Mouse (Mus musculus) midbrain, embryonic 14.5 days (tissue): ENCODE measurements around the gene Atp6v0a1. TPM values are rescaled to one million over a fixed set of nuclear protein-coding genes. Genes with fewer than 3 reads are reported as not detected.

Source experiments
- ATAC-seq: fragments of 200-750 bp; cut with Nextera tagmentation; 2 replicates; pipeline ENCODE4 v1.8.0; 2017; ENCODE audit warnings: moderate number of reproducible peaks, moderate library complexity; ENCODE audit not compliant: low FRiP score, low TSS enrichment
- DNase-seq: peaks from one replicate; pipeline ENCODE4 v3.0.0-alpha.2; 2015
- H3K27ac ChIP-seq: fragments of 300-500 bp; sonication (generic); replicated peaks from 2 replicates; pipeline ENCODE4 v1.5.1; 2014; ENCODE audit warnings: mild to moderate bottlenecking, low read depth, low read length, moderate library complexity
- H3K27me3 ChIP-seq: fragments of 300-500 bp; sonication (generic); 2 replicates; pipeline ENCODE4 v1.6.1; 2014; ENCODE audit warnings: low read length, control low read depth, mixed read lengths; ENCODE audit not compliant: control insufficient read depth, insufficient read depth
- H3K36me3 ChIP-seq: fragments of 300-500 bp; sonication (generic); 2 replicates; pipeline ENCODE4 v1.6.1; 2014; ENCODE audit warnings: low read length, control low read depth; ENCODE audit not compliant: control insufficient read depth, insufficient read depth
- H3K4me1 ChIP-seq: fragments of 300-500 bp; sonication (generic); 2 replicates; pipeline ENCODE4 v1.6.1; 2014; ENCODE audit warnings: mild to moderate bottlenecking, antibody characterized with exemption, low read length, control low read depth; ENCODE audit not compliant: control insufficient read depth, insufficient read depth
- H3K4me2 ChIP-seq: fragments of 300-500 bp; sonication (generic); 2 replicates; pipeline ENCODE4 v1.6.1; 2014; ENCODE audit warnings: mild to moderate bottlenecking, low read length, moderate library complexity
- H3K4me3 ChIP-seq: fragments of 300-500 bp; sonication (generic); replicated peaks from 2 replicates; pipeline ENCODE4 v1.5.1; 2014; ENCODE audit warnings: low read depth, low read length
- H3K9ac ChIP-seq: fragments of 300-500 bp; sonication (generic); replicated peaks from 2 replicates; pipeline ENCODE4 v1.6.1; 2014; ENCODE audit warnings: mild to moderate bottlenecking, low read length, moderate library complexity
- H3K9me3 ChIP-seq: fragments of 300-500 bp; sonication (generic); 2 replicates; pipeline ENCODE4 v1.6.1; 2016; ENCODE audit warnings: low read length, control low read depth, mixed read lengths; ENCODE audit not compliant: control insufficient read depth
- WGBS: fragments of 180-500 bp; shearing (Covaris S2); extraction: QIAGEN DNeasy Blood & Tissue Kit; methylation state at CpG from one replicate; pipeline ENCODE4 v1.1.7; 2014; 5-methylcytosine and 5-hydroxymethylcytosine counted together
- microRNA-seq: library from miRNA; unstranded; fragments of <30 nt; microRNA quantifications from one replicate; pipeline ENCODE4, GENCODE M21; 2016
- polyA plus RNA-seq: library from polyadenylated mRNA; unstranded; fragments of >200 nt; fragmentation: Nextera tagmentation; extraction: Ambion mirVana; gene quantifications from 2 replicates; pipeline ENCODE4 v1.2.1, GENCODE M21; 2014

Gene Atp6v0a1
- polyA plus RNA-seq, 1 experiment from 2014 or later, result 115 TPM

DNA sequence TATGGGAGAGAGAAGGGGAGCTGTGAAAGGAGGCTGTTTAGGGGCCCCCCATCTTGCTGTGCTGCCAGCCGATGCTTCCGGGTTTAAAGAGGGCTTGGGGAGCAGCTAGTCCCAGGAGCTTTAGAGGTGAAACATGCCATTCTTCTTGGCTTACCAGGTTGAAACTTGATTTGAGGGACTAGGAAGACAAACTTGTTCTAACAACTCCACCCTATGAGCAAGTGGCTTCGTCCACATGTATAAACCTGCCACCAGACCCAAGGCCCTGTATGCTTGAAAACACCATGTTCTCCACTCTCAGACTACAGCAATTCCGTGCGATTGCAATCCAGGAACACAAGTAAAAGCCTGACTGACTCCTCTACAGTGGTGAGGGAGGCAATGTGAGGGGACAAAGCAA is 93.8 kb downstream of the Atp6v0a1 start:
- H3K9ac ChIP-seq, result no peak overlapping the region
- no peaks in the 10 kb centered on the region for H3K27me3 ChIP-seq
- peaks cover 71% of the 10 kb centered on the region for H3K36me3 ChIP-seq
- no peak overlapping the region for H3K4me3 ChIP-seq
- no peak overlapping the region for H3K4me2 ChIP-seq
- WGBS, result 94% methylated on average over 5 of the region's 5 CpGs
- H3K27ac ChIP-seq, result no peak overlapping the region
- no peak for ATAC-seq
- no peaks in the 10 kb centered on the region for H3K4me1 ChIP-seq
- no peaks in the 10 kb centered on the region for H3K9me3 ChIP-seq
- DNase-seq, result no peak

DNA sequence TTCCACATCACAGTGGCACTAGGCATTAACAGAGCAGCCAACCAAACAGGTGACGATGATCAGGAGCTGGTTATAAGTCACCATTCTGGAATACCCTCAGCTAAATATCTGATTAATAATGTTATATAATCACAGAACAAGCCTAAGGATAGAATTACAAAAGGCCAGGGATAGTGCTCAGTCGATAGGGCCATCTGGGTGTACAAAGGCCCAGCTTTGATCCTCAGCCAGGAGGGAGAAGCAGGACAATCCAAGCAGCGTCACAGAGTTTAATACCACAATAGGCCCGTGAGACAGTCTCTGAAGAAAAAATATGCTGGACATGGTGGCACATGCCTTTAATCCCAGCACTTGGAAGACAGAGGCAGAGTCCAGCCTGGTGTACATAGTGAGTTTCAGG is 100.1 kb downstream of the Atp6v0a1 start:
- DNase-seq (no peak), ATAC-seq (no peak)
- Histone ChIP-seq H3K4me2 (no peak overlapping the region), H3K9me3 (no peaks in the 10 kb centered on the region), H3K4me3 (no peak overlapping the region), H3K27ac (no peak overlapping the region), H3K9ac (no peak overlapping the region), H3K36me3 (peaks cover 9% of the 10 kb centered on the region), H3K27me3 (no peaks in the 10 kb centered on the region), H3K4me1 (no peaks in the 10 kb centered on the region)
- 46% methylated on average over 4 of the region's 4 CpGs for WGBS

DNA sequence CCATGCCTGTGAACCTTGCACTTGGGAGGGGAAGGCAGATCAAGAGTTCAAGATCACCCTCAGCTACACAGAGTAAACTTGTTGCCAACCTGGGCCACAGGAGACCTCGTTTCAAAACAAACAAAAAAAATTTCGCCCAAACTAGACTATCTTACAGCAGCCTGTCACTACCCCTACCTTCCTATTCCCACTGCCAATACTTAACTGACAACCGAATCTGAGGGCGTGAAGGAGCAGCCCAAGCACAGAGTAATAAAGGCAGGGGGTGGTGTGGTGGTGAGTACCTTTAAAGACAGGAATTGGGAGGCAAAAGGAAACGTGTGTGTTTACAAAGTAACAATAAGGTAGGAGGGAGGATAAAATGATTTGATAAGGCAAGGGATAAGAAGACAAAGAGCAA is 101.5 kb downstream of the Atp6v0a1 start:
- no peak for DNase-seq
- Histone ChIP-seq H3K9ac (no peak overlapping the region), H3K36me3 (no peaks in the 10 kb centered on the region), H3K9me3 (no peaks in the 10 kb centered on the region), H3K4me1 (no peaks in the 10 kb centered on the region), H3K27me3 (no peaks in the 10 kb centered on the region), H3K4me2 (no peak overlapping the region), H3K27ac (no peak overlapping the region), H3K4me3 (no peak overlapping the region)
- no peak for ATAC-seq
- WGBS, result 71% methylated on average over 5 of the region's 5 CpGs

DNA sequence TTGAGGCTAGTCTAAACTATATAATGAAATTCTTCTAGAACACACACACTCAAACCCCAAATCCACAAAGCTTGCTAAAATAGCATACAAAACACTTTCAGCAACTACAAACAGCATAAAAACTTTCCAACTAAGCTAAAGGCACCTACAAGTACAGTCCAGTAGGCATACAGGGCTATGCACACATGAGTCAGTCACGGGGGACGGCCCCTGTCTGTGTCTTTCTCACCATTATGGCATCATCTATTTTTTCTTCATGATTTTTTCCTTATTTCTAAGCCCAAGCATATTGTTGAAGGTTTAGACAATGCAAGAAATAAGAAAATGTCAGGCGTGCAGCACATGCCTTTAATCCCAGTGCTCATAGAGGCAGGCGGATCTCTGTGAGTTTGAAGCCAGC is 101.9 kb downstream of the Atp6v0a1 start:
- ATAC-seq (no peak), DNase-seq (no peak)
- Histone ChIP-seq H3K4me3 (no peak overlapping the region), H3K4me2 (no peak overlapping the region), H3K36me3 (no peaks in the 10 kb centered on the region), H3K27me3 (no peaks in the 10 kb centered on the region), H3K4me1 (no peaks in the 10 kb centered on the region), H3K9ac (no peak overlapping the region), H3K9me3 (no peaks in the 10 kb centered on the region), H3K27ac (no peak overlapping the region)
- WGBS, result 92% methylated on average over 4 of the region's 4 CpGs

DNA sequence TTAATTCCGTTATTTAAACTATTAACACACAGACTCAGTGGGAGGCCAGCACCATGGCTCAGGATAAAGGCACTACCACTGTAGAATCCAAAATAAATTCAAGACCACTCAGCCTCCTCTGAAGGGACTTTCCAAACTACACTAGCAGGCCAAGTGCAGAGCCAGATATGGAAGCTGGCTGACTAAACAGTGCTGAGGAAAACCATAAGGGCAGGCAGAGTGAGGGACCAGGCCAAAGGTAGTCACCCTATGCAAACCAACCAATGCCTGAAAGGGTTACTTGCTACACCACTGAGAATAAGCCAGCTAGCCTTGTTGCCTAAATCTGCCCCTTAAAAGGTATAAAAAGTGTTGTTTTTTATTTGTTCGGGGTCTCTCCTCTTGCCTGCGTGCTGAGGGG is 102.9 kb downstream of the Atp6v0a1 start:
- Histone ChIP-seq H3K4me2 (no peak overlapping the region), H3K4me1 (no peaks in the 10 kb centered on the region), H3K9me3 (no peaks in the 10 kb centered on the region), H3K27me3 (no peaks in the 10 kb centered on the region), H3K36me3 (0 out of 2 replicates have a peak, but pooled peaks cover 4% of the 10 kb centered on the region), H3K4me3 (no peak overlapping the region), H3K27ac (no peak overlapping the region), H3K9ac (no peak overlapping the region)
- DNase-seq (no peak), ATAC-seq (no peak)
- 93% methylated on average over 3 of the region's 3 CpGs for WGBS

Small RNAs within 50 kb of the gene (microRNA-seq; reads per million reads assigned to microRNA genes)
- gene Mir6928, result 3.7 reads per million, percentile 23 among the genes with 10 or more reads in this experiment

Other genes starting within 250 kb of the Atp6v0a1 start
- gene Kcnh4, start 249.5 kb upstream of the Atp6v0a1 start, polyA plus RNA-seq, result 9.8 and 13.0 TPM in 2 replicates
- gene Hcrt, start 246.5 kb upstream of the Atp6v0a1 start, polyA plus RNA-seq, result 0.55 TPM in 1 of 2 replicates, not detected in the other
- gene Ghdc, start 238.5 kb upstream of the Atp6v0a1 start, polyA plus RNA-seq, result 3.0 TPM in 2 replicates
- 17.2 and 18.6 TPM in 2 replicates for gene Stat5b, start 158.7 kb upstream of the Atp6v0a1 start, polyA plus RNA-seq
- 1.7 and 1.9 TPM in 2 replicates for gene Stat5a, start 150.1 kb upstream of the Atp6v0a1 start, polyA plus RNA-seq
- 29.6 and 30.6 TPM in 2 replicates for gene Stat3, start 69.9 kb upstream of the Atp6v0a1 start, polyA plus RNA-seq
- gene Cavin1, start 38.6 kb upstream of the Atp6v0a1 start, polyA plus RNA-seq, result 8.0 and 16.3 TPM in 2 replicates
- 9.5 and 9.8 TPM in 2 replicates for gene Naglu, start 60.6 kb downstream of the Atp6v0a1 start, polyA plus RNA-seq
- 0.16 and 0.43 TPM in 2 replicates for gene Hsd17b1, start 69.0 kb downstream of the Atp6v0a1 start, polyA plus RNA-seq
- 43.6 and 44.4 TPM in 2 replicates for gene Coasy, start 73.1 kb downstream of the Atp6v0a1 start, polyA plus RNA-seq
- 92.9 and 100 TPM in 2 replicates for gene Mlx, start 77.8 kb downstream of the Atp6v0a1 start, polyA plus RNA-seq
- gene Psmc3ip, start 86.0 kb downstream of the Atp6v0a1 start, polyA plus RNA-seq, result 19.2 and 19.6 TPM in 2 replicates
- 13.1 and 26.0 TPM in 2 replicates for gene Retreg3, start 110.4 kb downstream of the Atp6v0a1 start, polyA plus RNA-seq
- 73.3 and 75.5 TPM in 2 replicates for gene Tubg1, start 110.5 kb downstream of the Atp6v0a1 start, polyA plus RNA-seq
- gene Tubg2, start 146.5 kb downstream of the Atp6v0a1 start, polyA plus RNA-seq, result 42.2 and 56.0 TPM in 2 replicates
- 2.3 and 2.8 TPM in 2 replicates for gene Cntnap1, start 161.1 kb downstream of the Atp6v0a1 start, polyA plus RNA-seq
- 8.2 and 8.4 TPM in 2 replicates for gene Plekhh3, start 161.9 kb downstream of the Atp6v0a1 start, polyA plus RNA-seq
- gene Ccr10, start 166.0 kb downstream of the Atp6v0a1 start, polyA plus RNA-seq, result 0.16 TPM in 1 of 2 replicates, not detected in the other
- gene Ezh1, start 217.0 kb downstream of the Atp6v0a1 start, polyA plus RNA-seq, result 25.1 and 25.6 TPM in 2 replicates
- gene Ramp2, start 236.6 kb downstream of the Atp6v0a1 start, polyA plus RNA-seq, result 59.7 and 84.0 TPM in 2 replicates
- gene Vps25, start 244.3 kb downstream of the Atp6v0a1 start, polyA plus RNA-seq, result 111 and 134 TPM in 2 replicates